Mouse (Mus musculus) ES-Bruce4 (cell line): ENCODE data around the gene Dock7. TPM values are rescaled to one million over a fixed set of nuclear protein-coding genes. Genes with fewer than 3 reads are reported as not detected.

Source experiments
- H3K27ac ChIP-seq: 2 replicates; pipeline ENCODE4 v1.5.1; 2012; ENCODE audit warnings: low read length, inconsistent platforms; ENCODE audit not compliant: insufficient read depth
- H3K27me3 ChIP-seq: 2 replicates; pipeline ENCODE4 v1.6.1; 2012; ENCODE audit warnings: mild to moderate bottlenecking, low read length, inconsistent platforms; ENCODE audit not compliant: control insufficient read depth, poor library complexity, insufficient read depth, severe bottlenecking
- H3K36me3 ChIP-seq: 2 replicates; pipeline ENCODE4 v1.6.1; 2012; ENCODE audit warnings: inconsistent platforms, mild to moderate bottlenecking, low read length, moderate library complexity; ENCODE audit not compliant: control insufficient read depth, poor library complexity, insufficient read depth, severe bottlenecking
- H3K4me1 ChIP-seq: one replicate; pipeline ENCODE4 v1.8.1; 2011; ENCODE audit warnings: low read length; ENCODE audit not compliant: control insufficient read depth, insufficient read depth
- H3K4me3 ChIP-seq: 2 replicates; pipeline ENCODE4 v1.5.1; 2011; ENCODE audit warnings: low read depth, mild to moderate bottlenecking, low read length
- H3K9ac ChIP-seq: 2 replicates; pipeline ENCODE4 v1.6.1; 2012; ENCODE audit warnings: low read depth, mild to moderate bottlenecking, inconsistent platforms; ENCODE audit not compliant: poor library complexity, severe bottlenecking
- H3K9me3 ChIP-seq: replicated peaks from 2 replicates; pipeline ENCODE4 v1.6.1; 2012; ENCODE audit warnings: mild to moderate bottlenecking, low read length, inconsistent platforms; ENCODE audit not compliant: control insufficient read depth, poor library complexity, insufficient read depth, severe bottlenecking
- CTCF ChIP-seq: IDR thresholded peaks from one replicate; pipeline ENCODE4 v1.8.1; 2011; ENCODE audit warnings: low read depth, low read length
- EP300 ChIP-seq: IDR thresholded peaks from 2 replicates; pipeline ENCODE4 v1.6.1; 2011; ENCODE audit warnings: low read depth, low read length; ENCODE audit not compliant: insufficient read depth
- POLR2A ChIP-seq: IDR thresholded peaks from one replicate; pipeline ENCODE4 v1.8.1; 2011; ENCODE audit warnings: low read length; ENCODE audit not compliant: insufficient read depth
- polyA plus RNA-seq: library from polyadenylated mRNA; stranded (reverse); fragments of >200 nt; gene quantifications from 2 replicates; pipeline ENCODE4 v1.2.4, GENCODE M21; 2011; ENCODE audit warnings: low read depth; ENCODE audit not compliant: missing spikeins, insufficient read depth, insufficient read length

The Dock7 gene
- polyA plus RNA-seq, 1 experiment = 61.1 TPM

- TF ChIP-seq CTCF = no peak
- no peak overlapping the region for H3K9ac ChIP-seq
- no peak overlapping the region for H3K27ac ChIP-seq
- no peak overlapping the region for H3K4me3 ChIP-seq
- no peaks in the 10 kb centered on the region for H3K9me3 ChIP-seq
- no peaks in the 10 kb centered on the region for H3K4me1 ChIP-seq
- no peaks in the 10 kb centered on the region; the same call in 1 of the 2 replicates for H3K27me3 ChIP-seq
- H3K36me3 ChIP-seq = no peaks in the 10 kb centered on the region
Measured at GRCm38 (mm10) chr4:99160414-99160813, 39.7 kb upstream of the Dock7 start.

DNA sequence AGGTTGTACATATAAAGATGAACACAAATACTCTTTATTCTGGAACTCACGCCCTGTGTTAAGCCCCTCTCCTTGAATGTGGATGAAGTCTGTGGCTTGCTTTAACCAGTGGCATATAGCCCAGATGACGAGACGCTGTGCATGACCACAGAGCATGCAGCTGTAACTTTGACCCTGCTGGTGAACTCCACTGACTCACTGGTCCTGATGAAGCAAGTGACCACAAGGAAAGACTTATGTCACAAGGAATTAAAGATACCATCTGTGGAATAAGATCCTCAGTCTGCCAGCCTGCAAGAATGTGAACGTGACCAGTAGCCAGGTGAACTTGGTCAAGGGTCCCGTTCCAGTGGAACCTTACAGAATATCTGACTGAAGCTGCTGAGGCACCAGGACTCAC lies 37.8 kb upstream of the Dock7 start:
- Histone ChIP-seq H3K27me3 (no peaks in the 10 kb centered on the region; the same call in 1 of the 2 replicates), H3K4me1 (no peaks in the 10 kb centered on the region)
- TF ChIP-seq CTCF = no peak
- no peak for TF ChIP-seq EP300
- no peak for TF ChIP-seq POLR2A

GRCm38 (mm10) chr4:99156641-99157307 lies 36.1 kb upstream of the Dock7 start:
- Histone ChIP-seq H3K27me3 (no peaks in the 10 kb centered on the region; the same call in 1 of the 2 replicates), H3K4me1 (no peaks in the 10 kb centered on the region), H3K36me3 (no peaks in the 10 kb centered on the region), H3K27ac (no peak overlapping the region), H3K9me3 (no peaks in the 10 kb centered on the region), H3K4me3 (no peak overlapping the region), H3K9ac (no peak overlapping the region)
- TF ChIP-seq EP300 (no peak), POLR2A (no peak), CTCF (no peak)

More for the DNA sequence above, 37.8 kb upstream of the Dock7 start:
- H3K36me3 ChIP-seq = no peaks in the 10 kb centered on the region
- no peaks in the 10 kb centered on the region for H3K9me3 ChIP-seq
- H3K27ac ChIP-seq = no peak overlapping the region
- no peak overlapping the region for H3K9ac ChIP-seq
- no peak overlapping the region for H3K4me3 ChIP-seq

GRCm38 (mm10) chr4:99151885-99152558 lies 31.3 kb upstream of the Dock7 start:
- no peak overlapping the region for H3K27ac ChIP-seq
- no peaks in the 10 kb centered on the region for H3K4me1 ChIP-seq
- TF ChIP-seq POLR2A = no peak
- TF ChIP-seq EP300 = no peak
- TF ChIP-seq CTCF = no peak

GRCm38 (mm10) chr4:99151434-99151833 lies 30.7 kb upstream of the Dock7 start:
- Histone ChIP-seq H3K9me3 (no peaks in the 10 kb centered on the region), H3K36me3 (no peaks in the 10 kb centered on the region), H3K4me3 (no peak overlapping the region), H3K4me1 (no peaks in the 10 kb centered on the region), H3K27me3 (no peaks in the 10 kb centered on the region; the same call in 1 of the 2 replicates), H3K27ac (no peak overlapping the region), H3K9ac (no peak overlapping the region)
- TF ChIP-seq EP300 (no peak), CTCF (no peak), POLR2A (no peak)

More at GRCm38 (mm10) chr4:99151885-99152558, 31.3 kb upstream of the Dock7 start:
- no peaks in the 10 kb centered on the region for H3K36me3 ChIP-seq
- no peak overlapping the region for H3K4me3 ChIP-seq
- H3K9me3 ChIP-seq = no peaks in the 10 kb centered on the region
- no peaks in the 10 kb centered on the region; the same call in 1 of the 2 replicates for H3K27me3 ChIP-seq
- H3K9ac ChIP-seq = no peak overlapping the region

- Histone ChIP-seq H3K27ac (no peak overlapping the region), H3K4me3 (no peak overlapping the region), H3K27me3 (no peaks in the 10 kb centered on the region; the same call in 1 of the 2 replicates), H3K36me3 (no peaks in the 10 kb centered on the region), H3K9me3 (no peaks in the 10 kb centered on the region), H3K4me1 (no peaks in the 10 kb centered on the region), H3K9ac (no peak overlapping the region)
- TF ChIP-seq POLR2A (no peak), EP300 (no peak), CTCF (no peak)
Measured at GRCm38 (mm10) chr4:99143323-99143722, 22.6 kb upstream of the Dock7 start.
